Mouse (Mus musculus): ENCODE data around the gene Ndufa7.
"Not testable (repeated sequence)": the region's sequence is repeated elsewhere in the genome, so short reads cannot be mapped to it uniquely, and the experiment has no call there.

Ndufa7 gene

GRCm38 (mm10) chr17:33811142-33811516 is 13.2 kb upstream of the Ndufa7 start:
- no peak for DNase-seq (ENCODE audit: low spot score)

- DNase-seq (ENCODE audit: low spot score), result no peak
These were observed 11.9 kb upstream of the Ndufa7 start for GRCm38 (mm10) chr17:33812475-33812874.

- no peak for DNase-seq (ENCODE audit: low spot score)
These were observed 11.4 kb upstream of the Ndufa7 start for GRCm38 (mm10) chr17:33812990-33813389.

DNA sequence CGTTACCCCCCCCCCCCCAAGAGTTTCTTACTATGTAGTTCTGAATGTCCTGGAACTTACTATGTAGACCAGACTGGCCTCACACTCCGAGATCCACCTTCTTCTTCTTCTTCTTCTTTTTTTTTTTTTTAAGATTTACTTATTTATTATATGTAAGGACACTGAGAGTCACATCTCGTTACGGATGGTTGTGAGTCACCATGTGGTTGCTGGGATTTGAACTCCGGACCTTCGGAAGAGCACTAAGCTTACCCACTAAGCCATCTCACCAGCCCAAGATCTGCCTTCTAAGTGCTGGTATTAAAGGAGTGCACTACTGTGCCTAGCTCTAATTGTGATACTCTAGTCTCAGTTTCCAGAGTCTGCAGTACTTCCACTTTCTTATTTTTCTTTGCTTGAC is 9.0 kb upstream of the Ndufa7 start:
- DNase-seq (ENCODE audit: low spot score), result no peak

DNA sequence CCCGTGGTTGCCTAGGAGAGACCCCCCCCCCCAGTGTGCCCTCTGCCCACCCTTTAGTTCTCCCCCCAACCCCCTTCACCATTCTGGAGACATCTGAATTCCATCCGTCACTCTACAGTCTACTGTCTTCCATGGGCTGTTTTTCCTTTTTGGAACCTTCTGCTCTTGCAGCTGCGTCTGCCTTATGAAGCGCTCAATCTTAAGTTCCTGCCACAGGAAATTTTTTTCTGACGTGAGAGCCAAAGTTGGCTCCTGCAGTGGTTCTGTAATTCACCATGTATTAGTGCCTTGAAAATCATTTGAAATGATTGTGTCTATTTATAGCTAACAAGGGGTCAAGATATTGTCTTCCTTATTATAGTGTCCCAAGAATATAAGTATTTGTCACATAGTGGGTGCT is 7.8 kb upstream of the Ndufa7 start:
- DNase-seq (ENCODE audit: low spot score), result no peak

DNA sequence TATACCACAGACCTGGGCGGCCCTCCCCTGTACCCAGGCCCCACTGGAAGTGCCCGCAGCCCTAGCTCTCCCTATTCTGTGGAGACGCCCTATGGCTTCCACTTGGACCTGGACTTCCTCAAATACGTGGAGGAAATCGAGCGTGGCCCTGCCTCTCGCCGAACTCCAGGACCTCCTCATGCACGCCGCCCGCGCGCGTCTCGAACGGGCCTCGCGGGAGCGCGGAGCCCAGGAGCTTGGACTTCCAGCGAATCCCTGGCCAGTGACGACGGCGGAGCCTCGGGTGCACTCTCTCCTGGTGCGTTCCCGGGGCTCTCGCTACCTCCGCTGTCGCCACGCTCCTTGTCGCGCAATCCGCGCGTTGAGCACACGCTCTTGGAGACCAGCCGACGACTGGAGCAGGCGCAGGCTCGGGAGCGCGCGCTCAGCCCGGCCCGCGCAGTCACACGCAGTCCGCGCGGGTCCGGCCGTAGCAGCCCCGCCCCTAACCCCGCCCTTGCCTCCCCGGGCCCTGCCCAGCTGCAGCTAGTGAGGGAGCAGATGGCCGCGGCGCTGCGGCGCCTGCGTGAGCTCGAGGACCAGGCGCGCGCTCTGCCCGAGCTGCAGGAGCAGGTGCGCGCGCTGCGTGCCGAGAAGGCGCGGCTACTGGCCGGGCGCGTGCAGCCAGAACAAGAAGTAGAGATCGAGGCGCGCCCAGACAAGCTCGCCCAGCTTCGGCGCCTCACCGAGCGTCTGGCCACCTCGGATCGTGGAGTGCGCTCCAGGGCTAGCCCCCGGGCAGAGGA is 7.0 kb upstream of the Ndufa7 start:
- DNase-seq (ENCODE audit: low spot score), result peak; percentile 86

DNA sequence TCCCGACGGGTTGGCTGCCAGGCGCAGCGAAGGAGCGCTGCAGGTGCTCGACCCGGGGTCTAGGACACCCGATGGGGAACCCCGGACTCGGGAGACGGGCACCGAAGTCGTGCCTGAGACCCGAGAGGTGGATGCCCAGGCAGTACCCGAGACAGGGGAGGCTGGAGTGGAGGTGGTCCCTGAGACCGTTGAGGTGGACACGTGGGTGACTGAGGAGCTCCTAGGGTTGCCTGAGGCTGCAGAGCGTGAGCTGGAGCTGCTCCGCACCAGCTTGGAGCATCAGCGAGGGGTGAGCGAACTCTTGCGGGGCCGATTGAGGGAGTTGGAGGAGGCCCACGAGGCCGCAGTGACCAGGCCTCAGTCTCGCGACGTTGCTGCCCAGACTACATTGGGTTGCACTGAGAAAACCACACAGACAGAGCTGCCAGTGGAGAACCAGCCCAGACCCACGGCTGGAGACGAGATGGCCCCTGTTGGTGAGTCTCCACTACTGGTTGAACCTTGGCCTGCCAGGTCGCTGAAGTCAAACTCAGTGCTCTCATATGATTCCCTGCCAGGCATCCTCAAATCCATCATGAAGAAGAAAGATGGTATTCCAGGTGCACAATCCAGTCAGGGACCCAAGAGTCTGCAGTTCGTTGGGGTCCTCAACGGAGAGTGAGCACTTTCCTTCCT is 6.3 kb upstream of the Ndufa7 start:
- no peak for DNase-seq (ENCODE audit: low spot score)

DNA sequence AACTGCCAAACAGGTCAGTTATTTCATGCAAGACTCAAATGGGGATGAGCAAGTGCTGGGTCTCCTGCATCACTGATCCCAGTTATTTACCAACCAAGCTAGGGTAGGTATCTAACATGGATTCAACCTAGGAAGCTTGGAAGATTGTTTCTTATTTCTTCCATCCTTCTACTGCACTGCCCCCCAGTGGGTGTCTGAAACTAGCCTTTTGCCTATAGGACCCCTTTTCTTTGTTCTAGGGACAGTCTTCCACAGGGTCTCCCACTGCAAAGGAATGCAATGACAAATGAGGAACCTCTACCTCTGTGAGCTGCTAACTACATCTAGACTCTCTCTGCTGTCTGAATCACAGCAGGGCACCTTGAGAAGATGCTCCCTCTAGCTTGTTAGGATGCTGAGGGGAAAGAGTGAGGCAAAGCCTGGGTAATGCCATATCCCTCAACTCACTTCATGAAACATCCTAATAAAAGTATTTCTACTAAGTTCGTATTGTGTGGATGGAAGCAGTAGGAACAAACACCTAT is 1.9 kb upstream of the Ndufa7 start:
- no peak for DNase-seq (ENCODE audit: low spot score)

- DNase-seq (ENCODE audit: low spot score), result not testable (repeated sequence)
These were observed 1.2 kb upstream of the Ndufa7 start for GRCm38 (mm10) chr17:33823171-33823570.

DNA sequence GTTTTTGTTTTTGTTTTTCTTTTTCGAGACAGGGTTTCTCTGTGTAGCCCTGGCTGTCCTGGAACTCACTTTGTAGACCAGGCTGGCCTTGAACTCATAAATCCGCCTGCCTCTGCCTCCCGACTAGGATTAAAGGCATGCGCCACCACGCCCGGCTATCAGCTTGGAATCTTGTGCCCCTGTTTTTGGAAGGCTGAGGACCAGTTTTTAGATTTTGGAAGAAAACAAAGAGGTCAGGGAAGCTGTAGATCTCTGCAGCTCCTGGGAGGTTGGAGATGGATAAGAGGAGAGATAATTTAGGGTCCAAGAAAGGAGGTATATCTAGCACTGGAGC is 592 bp downstream of the Ndufa7 start:
- DNase-seq (ENCODE audit: low spot score), result not testable (repeated sequence)

DNA sequence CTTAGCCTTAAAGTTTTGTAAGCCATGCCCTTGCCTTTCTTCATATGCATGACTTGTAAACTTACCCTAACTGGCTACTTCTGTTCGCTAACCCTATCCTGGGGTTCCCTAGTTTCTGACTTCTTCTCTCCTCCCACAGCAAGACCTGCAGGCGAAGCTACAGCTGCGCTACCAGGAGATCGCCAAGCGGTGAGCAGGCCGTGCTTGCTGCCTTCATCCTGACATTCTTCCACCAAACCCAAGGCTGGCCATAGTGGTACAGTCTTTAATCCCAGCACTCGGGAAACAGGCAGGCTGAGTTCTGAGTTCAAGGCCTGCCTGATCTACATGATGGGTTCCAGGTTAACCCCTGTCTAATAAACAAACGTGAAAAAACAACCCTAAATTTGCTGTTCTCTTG is 1.1 kb downstream of the Ndufa7 start:
- DNase-seq (ENCODE audit: low spot score), result no peak

DNA sequence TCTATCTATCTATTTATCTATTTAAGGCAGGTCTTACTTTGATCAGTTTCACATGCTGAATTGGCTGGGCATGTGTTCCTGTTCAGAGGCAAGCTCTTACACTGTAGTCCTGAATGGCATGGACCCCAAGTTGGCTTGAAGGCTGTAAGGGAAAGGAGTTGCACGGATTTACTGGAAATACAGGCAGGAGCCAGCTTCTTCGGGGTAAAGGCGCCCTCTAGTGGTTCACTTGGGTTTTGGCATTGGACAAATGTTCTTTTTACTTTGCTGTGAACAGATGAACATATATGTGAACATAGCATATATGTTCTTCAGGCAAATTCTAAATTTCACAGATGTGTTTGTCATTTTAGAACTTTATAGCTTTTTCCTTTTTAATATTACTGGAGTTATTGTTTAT is 2.5 kb downstream of the Ndufa7 start:
- DNase-seq (ENCODE audit: low spot score), result peak; percentile 51

DNA sequence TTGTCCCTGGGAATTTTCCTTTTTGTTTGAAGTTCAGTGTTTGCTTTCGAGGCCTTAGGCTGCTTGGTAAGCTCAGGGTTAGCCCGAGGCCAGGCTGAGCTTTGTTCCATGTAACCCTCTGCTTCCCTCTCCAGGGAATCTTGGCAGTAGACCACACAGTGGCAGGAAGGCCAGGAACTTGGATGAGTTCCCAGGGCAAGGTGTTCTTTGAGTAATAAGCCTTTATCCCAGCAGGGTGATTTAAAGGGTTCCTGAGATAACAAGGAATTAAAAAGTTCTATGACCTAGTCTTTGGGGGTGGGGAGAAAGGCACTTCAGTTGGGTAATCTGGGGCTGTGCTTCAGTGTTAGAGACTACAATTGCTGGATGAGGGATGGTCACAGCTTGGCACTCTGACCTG is 4.5 kb downstream of the Ndufa7 start:
- no peak for DNase-seq (ENCODE audit: low spot score)

GRCm38 (mm10) chr17:33829561-33829960 is 5.2 kb downstream of the Ndufa7 start:
- no peak for DNase-seq (ENCODE audit: low spot score)

DNA sequence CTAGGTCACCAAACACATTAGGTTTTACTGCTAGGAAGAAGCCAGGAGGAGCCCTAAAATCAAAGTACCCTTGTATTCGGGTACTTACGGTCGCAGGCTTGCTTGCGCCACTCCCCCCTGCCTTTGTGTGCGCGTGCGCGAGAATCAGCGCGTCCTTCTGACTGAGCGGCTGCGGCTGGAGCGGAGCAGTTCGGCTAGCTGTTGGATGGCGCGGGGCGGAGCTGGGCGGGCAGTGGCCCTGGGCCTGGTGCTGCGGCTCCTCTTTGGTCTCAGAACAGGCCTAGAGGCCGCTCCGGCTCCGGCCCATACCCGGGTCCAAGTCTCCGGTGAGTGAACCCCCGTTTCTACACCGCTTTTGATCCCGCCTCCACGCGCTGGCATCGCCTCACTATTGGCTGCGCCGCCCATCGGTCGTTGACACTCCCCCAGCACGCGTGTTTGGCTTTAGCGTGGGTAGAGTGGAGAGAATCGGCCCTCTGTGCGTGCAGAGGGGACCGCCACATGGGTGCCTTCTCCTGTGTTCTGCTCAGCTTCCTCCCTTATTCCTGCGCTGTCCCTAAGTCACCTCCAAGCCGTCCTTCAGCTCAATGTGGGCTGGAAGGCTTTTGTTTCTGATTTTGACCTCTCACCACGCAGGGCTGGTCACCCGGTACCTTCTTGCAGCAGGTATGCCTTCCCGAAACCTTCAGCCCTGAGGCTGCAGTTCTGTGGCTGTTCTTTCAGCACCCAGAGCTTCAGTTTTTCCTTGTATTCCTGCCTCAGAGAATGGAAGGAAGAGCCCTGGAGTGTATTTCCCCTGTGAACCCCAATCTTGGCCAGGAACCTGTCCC is 18.8 kb downstream of the Ndufa7 start, which contains the start of gene Cd320:
Gene Cd320, plus strand, starts transcription at position 126 of the 830 bp plus-strand sequence.
- DNase-seq (ENCODE audit: low spot score), result peak; percentile 88

GRCm38 (mm10) chr17:33844196-33844595 is 19.8 kb downstream of the Ndufa7 start:
- no peak for DNase-seq (ENCODE audit: low spot score)

GRCm38 (mm10) chr17:33848139-33848538 is 23.8 kb downstream of the Ndufa7 start:
- DNase-seq (ENCODE audit: low spot score), result no peak

DNA sequence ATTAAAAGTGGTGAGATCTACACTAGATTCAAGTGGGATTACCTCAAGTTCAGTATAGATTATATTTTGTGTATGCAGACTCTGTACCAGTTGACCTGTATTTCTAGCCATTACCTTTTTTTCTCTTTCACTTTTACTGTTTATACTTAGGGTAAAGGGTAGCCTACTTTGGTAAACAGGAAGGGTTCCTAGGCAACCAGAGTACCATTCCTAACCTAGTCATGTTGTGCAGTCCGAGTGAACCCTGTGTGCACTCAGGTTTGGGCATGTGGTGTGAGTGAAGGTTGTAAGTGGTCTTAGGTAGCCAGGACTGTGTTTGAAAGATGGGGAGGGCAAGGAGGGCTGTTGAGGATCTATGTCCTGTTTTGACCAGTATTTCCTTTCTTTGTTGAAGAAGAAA is 27.0 kb downstream of the Ndufa7 start:
- DNase-seq (ENCODE audit: low spot score), result no peak

GRCm38 (mm10) chr17:33857816-33858215 is 33.4 kb downstream of the Ndufa7 start:
- no peak for DNase-seq (ENCODE audit: low spot score)

GRCm38 (mm10) chr17:33865330-33866030 is 41.1 kb downstream of the Ndufa7 start:
- DNase-seq (ENCODE audit: low spot score), result peak; percentile 80

GRCm38 (mm10) chr17:33873537-33873936 is 49.2 kb downstream of the Ndufa7 start, which contains the start of gene Gm7029:
Gene Gm7029, plus strand, starts transcription at chr17:33873837.
- not testable (repeated sequence) for DNase-seq (ENCODE audit: low spot score)

- no peak for DNase-seq (ENCODE audit: low spot score)
These were observed 50.0 kb downstream of the Ndufa7 start for GRCm38 (mm10) chr17:33874411-33874810.
